Mouse (Mus musculus): ENCODE data around the gene Nxn. TPM values are rescaled to one million over a fixed set of nuclear protein-coding genes. Genes with fewer than 3 reads are reported as not detected.

The Nxn gene
- total RNA-seq, 1 experiment from 2014 or later, result 4.2 TPM

Other genes with a start within 250 kb of the Nxn start
- 26.3 and 28.9 TPM in 2 replicates for gene Vps53, start 219.5 kb downstream of the Nxn start, total RNA-seq (2017)
- 1.2 and 1.4 TPM in 2 replicates for gene Fam57a, start 219.5 kb downstream of the Nxn start, total RNA-seq (2017)
- gene Dbil5, start 181.5 kb downstream of the Nxn start, total RNA-seq (2017), result 2.3 TPM in 1 of 2 replicates, not detected in the other
- 5.2 and 5.4 TPM in 2 replicates for gene Gemin4, start 181.5 kb downstream of the Nxn start, total RNA-seq (2017)
- gene Mrm3, start 155.4 kb downstream of the Nxn start, total RNA-seq (2017), result 6.8 and 7.7 TPM in 2 replicates
- 57.1 and 60.8 TPM in 2 replicates for gene Glod4, start 155.4 kb downstream of the Nxn start, total RNA-seq (2017)
- gene Timm22, start 7.8 kb upstream of the Nxn start, total RNA-seq (2017), result 4.3 and 5.6 TPM in 2 replicates
- gene Abr, start 223.2 kb upstream of the Nxn start, total RNA-seq (2017), result 150 and 151 TPM in 2 replicates

All from neutrophil, adult 5-6 weeks (primary cell).